Mouse (Mus musculus) midbrain, embryonic 15.5 days (tissue): ENCODE measurements around the gene Cnbd2. TPM values are rescaled to one million over a fixed set of nuclear protein-coding genes. Genes with fewer than 3 reads are reported as not detected.
A peak's percentile ranks its signal among the peaks of the same experiment; 100 is the strongest.
"Not testable (repeated sequence)": the region's sequence is repeated elsewhere in the genome, so short reads cannot be mapped to it uniquely, and the experiment has no call there.

ENCODE experiments used
- ATAC-seq: fragments of 200-750 bp; cut with Nextera tagmentation; replicated peaks from 2 replicates; pipeline ENCODE4 v1.8.0; 2017; ENCODE audit warnings: moderate TSS enrichment
- H3K27ac ChIP-seq: fragments of 300-500 bp; sonication (generic); 2 replicates; pipeline ENCODE4 v1.5.1; 2015; ENCODE audit warnings: mild to moderate bottlenecking, inconsistent platforms
- H3K27me3 ChIP-seq: fragments of 300-500 bp; sonication (generic); replicated peaks from 2 replicates; pipeline ENCODE4 v1.6.1; 2015; ENCODE audit warnings: inconsistent platforms
- H3K36me3 ChIP-seq: fragments of 300-500 bp; sonication (generic); replicated peaks from 2 replicates; pipeline ENCODE4 v1.6.1; 2015; ENCODE audit warnings: inconsistent platforms
- H3K4me1 ChIP-seq: fragments of 300-500 bp; sonication (generic); 2 replicates; pipeline ENCODE4 v1.6.1; 2015; ENCODE audit warnings: inconsistent platforms
- H3K4me2 ChIP-seq: fragments of 300-500 bp; sonication (generic); 2 replicates; pipeline ENCODE4 v1.6.1; 2015; ENCODE audit warnings: inconsistent platforms, mild to moderate bottlenecking, moderate library complexity
- H3K4me3 ChIP-seq: fragments of 300-500 bp; sonication (generic); 2 replicates; pipeline ENCODE4 v1.5.1; 2015; ENCODE audit warnings: mild to moderate bottlenecking, inconsistent platforms
- H3K9ac ChIP-seq: fragments of 300-500 bp; sonication (generic); 2 replicates; pipeline ENCODE4 v1.6.1; 2015; ENCODE audit warnings: mild to moderate bottlenecking, inconsistent platforms
- H3K9me3 ChIP-seq: fragments of 300-500 bp; sonication (generic); 2 replicates; pipeline ENCODE4 v1.6.1; 2016; ENCODE audit warnings: inconsistent platforms
- WGBS: fragments of 180-500 bp; shearing (Covaris S2); methylation state at CpG from one replicate; pipeline ENCODE4 v1.1.7; 2015; ENCODE audit warnings: mixed read lengths; 5-methylcytosine and 5-hydroxymethylcytosine counted together
- polyA plus RNA-seq: library from polyadenylated mRNA; unstranded; fragments of >200 nt; fragmentation: Nextera tagmentation; extraction: Ambion mirVana; gene quantifications from 2 replicates; pipeline ENCODE4 v1.2.1, GENCODE M21; 2015

Gene Cnbd2
- polyA plus RNA-seq, 1 experiment from 2014 or later, result 8.0 TPM

GRCm38 (mm10) chr2:156397988-156398387, 85.9 kb downstream of the Cnbd2 start:
- Histone ChIP-seq H3K27ac (no peak overlapping the region), H3K9me3 (no peaks in the 10 kb centered on the region), H3K9ac (no peak overlapping the region), H3K36me3 (no peaks in the 10 kb centered on the region), H3K4me1 (peaks cover 20% of the 10 kb centered on the region), H3K27me3 (no peaks in the 10 kb centered on the region), H3K4me3 (no peak overlapping the region), H3K4me2 (no peak overlapping the region)
- 91% methylated on average over 7 of the region's 7 CpGs for WGBS
- no peak for ATAC-seq

GRCm38 (mm10) chr2:156399485-156399884, 87.4 kb downstream of the Cnbd2 start:
- H3K27ac ChIP-seq, result no peak overlapping the region
- H3K4me1 ChIP-seq, result peaks cover 14% of the 10 kb centered on the region
- 88% methylated on average over 1 of the region's 1 CpGs for WGBS
- H3K9ac ChIP-seq, result no peak overlapping the region
- H3K27me3 ChIP-seq, result no peaks in the 10 kb centered on the region
- ATAC-seq, result no peak
- no peak overlapping the region for H3K4me2 ChIP-seq
- H3K9me3 ChIP-seq, result no peaks in the 10 kb centered on the region
- no peak overlapping the region for H3K4me3 ChIP-seq
- H3K36me3 ChIP-seq, result no peaks in the 10 kb centered on the region

- 5% methylated on average over 9 of the region's 9 CpGs for WGBS
- peak overlapping the region; percentile 80 for H3K27ac ChIP-seq
- H3K9ac ChIP-seq, result no peak overlapping the region
- H3K9me3 ChIP-seq, result no peaks in the 10 kb centered on the region
- peaks cover 14% of the 10 kb centered on the region for H3K4me1 ChIP-seq
- H3K4me2 ChIP-seq, result peak overlapping the region; percentile 43
- H3K4me3 ChIP-seq, result peak overlapping the region; percentile 20
- H3K36me3 ChIP-seq, result no peaks in the 10 kb centered on the region
- ATAC-seq, result peak; percentile 94
- H3K27me3 ChIP-seq, result no peaks in the 10 kb centered on the region
These were observed 89.2 kb downstream of the Cnbd2 start for GRCm38 (mm10) chr2:156401331-156401730.

GRCm38 (mm10) chr2:156402036-156402435, 89.9 kb downstream of the Cnbd2 start:
- Histone ChIP-seq H3K27ac (no peak overlapping the region), H3K27me3 (no peaks in the 10 kb centered on the region), H3K4me2 (no peak overlapping the region), H3K36me3 (no peaks in the 10 kb centered on the region), H3K4me1 (peaks cover 18% of the 10 kb centered on the region), H3K9me3 (no peaks in the 10 kb centered on the region), H3K4me3 (no peak overlapping the region), H3K9ac (no peak overlapping the region)
- ATAC-seq, result no peak
- WGBS, result 93% methylated on average over 3 of the region's 3 CpGs

- no peaks in the 10 kb centered on the region for H3K9me3 ChIP-seq
- ATAC-seq, result no peak
- WGBS, result 14% methylated on average over 3 of the region's 3 CpGs
These were observed 94.9 kb downstream of the Cnbd2 start for GRCm38 (mm10) chr2:156406987-156407386.

GRCm38 (mm10) chr2:156408168-156408567, 96.1 kb downstream of the Cnbd2 start:
- H3K27me3 ChIP-seq, result no peaks in the 10 kb centered on the region
- H3K4me2 ChIP-seq, result peak overlapping the region; percentile 18
- 11% methylated on average over 8 of the region's 8 CpGs for WGBS
- peak overlapping the region; percentile 45; the same call in 1 of the 2 replicates for H3K27ac ChIP-seq
- H3K4me1 ChIP-seq, result peaks cover 15% of the 10 kb centered on the region
- ATAC-seq, result peak; percentile 67
- no peak overlapping the region for H3K9ac ChIP-seq
- H3K4me3 ChIP-seq, result no peak overlapping the region
- H3K36me3 ChIP-seq, result no peaks in the 10 kb centered on the region
- no peaks in the 10 kb centered on the region for H3K9me3 ChIP-seq

More at GRCm38 (mm10) chr2:156406987-156407386, 94.9 kb downstream of the Cnbd2 start:
- no peaks in the 10 kb centered on the region for H3K27me3 ChIP-seq
- H3K4me2 ChIP-seq, result no peak overlapping the region
- no peaks in the 10 kb centered on the region for H3K36me3 ChIP-seq
- peaks cover 15% of the 10 kb centered on the region for H3K4me1 ChIP-seq
- no peak overlapping the region for H3K9ac ChIP-seq
- H3K4me3 ChIP-seq, result no peak overlapping the region
- no peak overlapping the region for H3K27ac ChIP-seq

- H3K9ac ChIP-seq, H3K9me3 ChIP-seq, H3K27me3 ChIP-seq, H3K4me2 ChIP-seq, ATAC-seq, H3K27ac ChIP-seq, H3K36me3 ChIP-seq, H3K4me3 ChIP-seq: not testable (repeated sequence)
- WGBS, result 84% methylated on average over 6 of the region's 7 CpGs
- H3K4me1 ChIP-seq, result peaks cover 15% of the 10 kb centered on the region
These were observed 99.2 kb downstream of the Cnbd2 start for GRCm38 (mm10) chr2:156411348-156411747.

- H3K4me3 ChIP-seq, result no peak overlapping the region
- peaks cover 9% of the 10 kb centered on the region for H3K4me1 ChIP-seq
- ATAC-seq, result no peak
- no peak overlapping the region for H3K9ac ChIP-seq
- H3K36me3 ChIP-seq, result no peaks in the 10 kb centered on the region
- no peak overlapping the region for H3K4me2 ChIP-seq
- no peak overlapping the region for H3K27ac ChIP-seq
- H3K27me3 ChIP-seq, result no peaks in the 10 kb centered on the region
- 83% methylated on average over 2 of the region's 2 CpGs for WGBS
- no peaks in the 10 kb centered on the region for H3K9me3 ChIP-seq
These were observed 102.9 kb downstream of the Cnbd2 start for GRCm38 (mm10) chr2:156414996-156415395.

- Histone ChIP-seq H3K9ac (no peak overlapping the region), H3K4me1 (peaks cover 16% of the 10 kb centered on the region), H3K4me2 (no peak overlapping the region), H3K4me3 (no peak overlapping the region), H3K27me3 (no peaks in the 10 kb centered on the region), H3K27ac (no peak overlapping the region), H3K9me3 (no peaks in the 10 kb centered on the region), H3K36me3 (no peaks in the 10 kb centered on the region)
- 74% methylated on average over 5 of the region's 5 CpGs for WGBS
- ATAC-seq, result no peak
These were observed 103.6 kb downstream of the Cnbd2 start for GRCm38 (mm10) chr2:156415674-156416073.

- no peaks in the 10 kb centered on the region for H3K9me3 ChIP-seq
- 63% methylated on average over 1 of the region's 1 CpGs for WGBS
- H3K27me3 ChIP-seq, result no peaks in the 10 kb centered on the region
- H3K4me1 ChIP-seq, result peaks cover 16% of the 10 kb centered on the region
- ATAC-seq, result no peak
- H3K4me2 ChIP-seq, result no peak overlapping the region
- no peaks in the 10 kb centered on the region for H3K36me3 ChIP-seq
- no peak overlapping the region for H3K27ac ChIP-seq
- no peak overlapping the region for H3K4me3 ChIP-seq
- H3K9ac ChIP-seq, result no peak overlapping the region
These were observed 105.1 kb downstream of the Cnbd2 start for GRCm38 (mm10) chr2:156417194-156417593.

- no peaks in the 10 kb centered on the region for H3K27me3 ChIP-seq
- H3K4me2 ChIP-seq, result no peak overlapping the region
- H3K27ac ChIP-seq, result no peak overlapping the region
- no peaks in the 10 kb centered on the region for H3K36me3 ChIP-seq
- no peaks in the 10 kb centered on the region for H3K9me3 ChIP-seq
- ATAC-seq, result no peak
- H3K9ac ChIP-seq, result no peak overlapping the region
- peaks cover 27% of the 10 kb centered on the region for H3K4me1 ChIP-seq
- H3K4me3 ChIP-seq, result no peak overlapping the region
- 85% methylated on average over 5 of the region's 5 CpGs for WGBS
These were observed 106.4 kb downstream of the Cnbd2 start for GRCm38 (mm10) chr2:156418467-156418866.

GRCm38 (mm10) chr2:156420327-156420693, 108.2 kb downstream of the Cnbd2 start:
- 6% methylated on average over 14 of the region's 14 CpGs for WGBS
- H3K4me3 ChIP-seq, result peak overlapping the region; percentile 75

GRCm38 (mm10) chr2:156420694-156421380, 108.7 kb downstream of the Cnbd2 start, which contains the start of gene Epb41l1:
Epb41l1 (plus strand) TSS chr2:156420909.
- WGBS, result 1% methylated on average over 65 of the region's 76 CpGs
- Histone ChIP-seq H3K4me2 (peak within 1 kb of the TSS; percentile 78), H3K27me3 (no peaks in the 10 kb centered on the region), H3K27ac (peak within 1 kb of the TSS; percentile 96), H3K9me3 (no peaks in the 10 kb centered on the region), H3K36me3 (no peaks in the 10 kb centered on the region), H3K4me1 (peaks cover 50% of the 10 kb centered on the region), H3K4me3 (peak within 1 kb of the TSS; percentile 75), H3K9ac (peak within 1 kb of the TSS; percentile 83)
- peak; percentile 79 for ATAC-seq

More at GRCm38 (mm10) chr2:156420327-156420693, 108.2 kb downstream of the Cnbd2 start:
- Histone ChIP-seq H3K4me2 (peak overlapping the region; percentile 78), H3K27me3 (no peaks in the 10 kb centered on the region), H3K9ac (peak overlapping the region; percentile 83), H3K27ac (peak overlapping the region; percentile 96), H3K36me3 (no peaks in the 10 kb centered on the region), H3K4me1 (peaks cover 44% of the 10 kb centered on the region), H3K9me3 (no peaks in the 10 kb centered on the region)
- ATAC-seq, result peak; percentile 40
